Mouse (Mus musculus): ENCODE measurements around the gene Kctd14. TPM values are rescaled to one million over a fixed set of nuclear protein-coding genes. Genes with fewer than 3 reads are reported as not detected.

The Kctd14 gene
- polyA plus RNA-seq, 1 experiment from 2014 or later: 9.9 TPM

DNA sequence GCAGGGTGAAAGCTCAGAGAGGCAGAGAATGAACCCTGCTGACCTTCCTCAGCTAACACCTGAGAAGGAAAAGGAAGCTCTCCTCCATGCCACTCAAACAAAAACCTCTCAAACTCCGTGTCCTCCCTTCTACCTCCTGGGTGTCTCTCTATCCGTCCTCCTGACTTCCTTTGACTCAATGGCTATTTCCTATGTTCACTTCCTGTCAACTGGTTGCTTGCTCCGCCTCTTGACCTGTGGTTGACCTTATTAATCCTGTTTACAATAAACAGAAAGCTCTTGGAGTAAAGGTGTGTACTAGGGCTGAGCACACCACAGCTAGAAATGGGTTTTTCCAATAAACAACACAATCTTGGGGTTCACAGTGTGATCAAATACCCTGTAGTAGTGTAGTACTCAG, 40.0 kb downstream of the Kctd14 start:
- Histone ChIP-seq H3K4me3 (no peak overlapping the region), H3K27ac (no peak overlapping the region), H3K9ac (no peak overlapping the region), H3K27me3 (replicated peaks) (no peaks in the 10 kb centered on the region), H3K4me2 (no peak overlapping the region), H3K36me3 (peaks cover 75% of the 10 kb centered on the region), H3K4me1 (0 out of 2 replicates have a peak, but pooled peaks cover 2% of the 10 kb centered on the region), H3K9me3 (replicated peaks) (no peaks in the 10 kb centered on the region)
- ATAC-seq: no peak
- WGBS (ENCODE audit: insufficient replicate concordance): 51% methylated on average over 3 of the region's 3 CpGs

- Histone ChIP-seq H3K4me1 (0 out of 2 replicates have a peak, but pooled peaks cover 2% of the 10 kb centered on the region), H3K9me3 (replicated peaks) (no peaks in the 10 kb centered on the region), H3K27ac (no peak overlapping the region), H3K9ac (no peak overlapping the region), H3K27me3 (replicated peaks) (no peaks in the 10 kb centered on the region), H3K36me3 (peaks cover 64% of the 10 kb centered on the region), H3K4me3 (no peak overlapping the region), H3K4me2 (no peak overlapping the region)
- WGBS (ENCODE audit: insufficient replicate concordance): 60% methylated on average over 4 of the region's 4 CpGs
- ATAC-seq: no peak
Observed at GRCm38 (mm10) chr7:97492420-97492819, 41.3 kb downstream of the Kctd14 start.

DNA sequence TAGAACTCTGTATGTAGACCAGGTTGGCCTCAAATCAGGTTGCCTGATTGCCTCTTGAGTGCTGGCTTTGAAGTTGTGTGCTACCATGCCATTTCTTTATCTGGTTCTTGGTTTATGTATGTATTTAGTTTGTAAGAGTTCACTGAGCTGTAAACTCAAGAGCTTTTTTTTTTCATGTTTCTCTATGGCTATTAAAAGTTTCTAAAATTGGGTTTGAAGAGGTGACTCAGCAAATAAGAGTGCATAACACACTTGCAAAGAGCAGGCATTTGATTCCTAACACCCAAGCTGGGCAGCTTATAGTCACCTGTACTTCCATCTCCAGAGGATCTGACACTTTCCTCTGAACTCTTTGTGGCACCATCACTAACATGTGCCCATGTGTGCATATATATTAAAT, 43.9 kb downstream of the Kctd14 start:
- Histone ChIP-seq H3K27me3 (replicated peaks) (no peaks in the 10 kb centered on the region), H3K27ac (no peak overlapping the region), H3K9ac (no peak overlapping the region), H3K4me2 (no peak overlapping the region), H3K9me3 (replicated peaks) (no peaks in the 10 kb centered on the region), H3K4me1 (0 out of 2 replicates have a peak, but pooled peaks cover 2% of the 10 kb centered on the region), H3K4me3 (no peak overlapping the region), H3K36me3 (peaks cover 64% of the 10 kb centered on the region)
- ATAC-seq: no peak

DNA sequence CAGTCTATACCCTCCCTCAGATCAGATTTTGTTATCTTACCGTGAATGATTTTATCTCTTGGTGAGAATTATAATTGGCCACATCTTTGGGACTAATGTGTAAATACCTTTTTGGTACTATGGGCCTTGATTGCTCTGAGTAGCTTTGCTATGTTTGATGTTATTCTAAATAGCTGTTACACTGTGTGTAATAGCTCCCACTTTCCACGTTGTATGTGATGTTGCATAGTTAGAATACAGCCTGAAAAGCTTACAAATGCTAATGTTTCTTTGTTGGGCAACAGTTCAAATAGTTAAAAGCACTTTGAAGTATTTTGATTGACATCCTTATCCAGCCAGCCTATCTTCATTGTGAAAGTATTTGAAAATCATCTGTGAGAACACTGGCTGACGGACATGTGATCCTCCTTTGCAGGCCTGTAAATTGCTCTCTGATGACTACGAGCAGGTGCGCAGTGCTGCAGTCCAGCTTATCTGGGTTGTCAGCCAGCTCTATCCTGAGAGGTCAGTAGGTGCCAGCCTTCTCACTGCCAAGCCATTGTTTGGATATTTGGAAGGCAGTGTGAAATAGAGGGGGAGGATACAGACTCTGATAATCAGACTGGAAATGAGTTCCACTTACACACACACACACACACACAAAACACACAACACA, 49.6 kb downstream of the Kctd14 start:
- no peak overlapping the region for H3K27ac ChIP-seq
- peaks cover 57% of the 10 kb centered on the region for H3K36me3 ChIP-seq
- no peak overlapping the region for H3K4me3 ChIP-seq
- WGBS (ENCODE audit: insufficient replicate concordance): 81% methylated on average over 5 of the region's 5 CpGs
- H3K9me3 ChIP-seq (replicated peaks): no peaks in the 10 kb centered on the region
- no peak overlapping the region for H3K9ac ChIP-seq
- ATAC-seq: no peak
- no peaks in the 10 kb centered on the region for H3K4me1 ChIP-seq
- no peaks in the 10 kb centered on the region for H3K27me3 ChIP-seq (replicated peaks)
- no peak overlapping the region for H3K4me2 ChIP-seq

Other genes with a start within 250 kb of the Kctd14 start
- gene Usp35, start 119.3 kb upstream of the Kctd14 start, polyA plus RNA-seq (2016; fragmentation: Nextera tagmentation; extraction: Ambion mirVana): 0.41 and 0.49 TPM in 2 replicates
- 0.92 and 1.1 TPM in 2 replicates for gene Kctd21, start 119.0 kb upstream of the Kctd14 start, polyA plus RNA-seq (2016; fragmentation: Nextera tagmentation; extraction: Ambion mirVana)
- 48.7 and 50.5 TPM in 2 replicates for gene Alg8, start 79.7 kb upstream of the Kctd14 start, polyA plus RNA-seq (2016; fragmentation: Nextera tagmentation; extraction: Ambion mirVana)
- 249 and 261 TPM in 2 replicates for gene Ndufc2, start 51.3 kb upstream of the Kctd14 start, polyA plus RNA-seq (2016; fragmentation: Nextera tagmentation; extraction: Ambion mirVana)
- 0.13 TPM in 1 of 2 replicates, not detected in the other for gene Thrsp, start 33.6 kb upstream of the Kctd14 start, polyA plus RNA-seq (2016; fragmentation: Nextera tagmentation; extraction: Ambion mirVana)
- 32.2 and 33.4 TPM in 2 replicates for gene Ints4, start 29.6 kb downstream of the Kctd14 start, polyA plus RNA-seq (2016; fragmentation: Nextera tagmentation; extraction: Ambion mirVana)
- 17.4 and 17.6 TPM in 2 replicates for gene Aamdc, start 128.2 kb downstream of the Kctd14 start, polyA plus RNA-seq (2016; fragmentation: Nextera tagmentation; extraction: Ambion mirVana)
- 8.1 and 10.7 TPM in 2 replicates for gene Rsf1, start 128.6 kb downstream of the Kctd14 start, polyA plus RNA-seq (2016; fragmentation: Nextera tagmentation; extraction: Ambion mirVana)
- 120 and 129 TPM in 2 replicates for gene Clns1a, start 245.3 kb downstream of the Kctd14 start, polyA plus RNA-seq (2016; fragmentation: Nextera tagmentation; extraction: Ambion mirVana)